Mouse (Mus musculus): Measurements from ENCODE around the gene Iqcf5. TPM values are rescaled to one million over a fixed set of nuclear protein-coding genes. Genes with fewer than 3 reads are reported as not detected.

Gene Iqcf5
- total RNA-seq, 2 experiments from 2014 or later: not detected

Other genes starting within 250 kb of the Iqcf5 start
- gene Poc1a, start 233.5 kb upstream of the Iqcf5 start, total RNA-seq (2021): 10 to 100 TPM; 12.5 to 15.4 TPM
- 10 to 100 TPM; 93.0 to 94.6 TPM for gene Dusp7, start 145.9 kb upstream of the Iqcf5 start, total RNA-seq (2021)
- gene Rpl29, start 85.1 kb upstream of the Iqcf5 start, total RNA-seq (2021): 100 to 1,000 TPM; 274 to 289 TPM
- 10 to 100 TPM; 14.3 to 16.8 TPM for gene Acy1, start 76.3 kb upstream of the Iqcf5 start, total RNA-seq (2021)
- gene Abhd14b, start 67.1 kb upstream of the Iqcf5 start, total RNA-seq (2021): 10 to 100 TPM; 11.6 to 12.2 TPM
- 10 to 100 TPM; 32.1 to 34.9 TPM for gene Abhd14a, start 66.9 kb upstream of the Iqcf5 start, total RNA-seq (2021)
- gene Pcbp4, start 61.3 kb upstream of the Iqcf5 start, total RNA-seq (2021): 100 to 1,000 TPM; 186 to 198 TPM
- 10 to 100 TPM; 12.4 to 12.7 TPM for gene Gpr62, start 48.6 kb upstream of the Iqcf5 start, total RNA-seq (2021)
- 10 to 100 TPM; 28.5 to 29.2 TPM for gene Rrp9, start 38.6 kb upstream of the Iqcf5 start, total RNA-seq (2021)
- gene Parp3, start 37.6 kb upstream of the Iqcf5 start, total RNA-seq (2021): 1 to 10 TPM; 3.8 to 5.0 TPM
- not detected for gene Iqcf1, start 14.6 kb upstream of the Iqcf5 start, total RNA-seq (2021)
- not detected for gene Iqcf3, start 47.1 kb downstream of the Iqcf5 start, total RNA-seq (2021)
- gene Iqcf4, start 56.4 kb downstream of the Iqcf5 start, total RNA-seq (2021): not detected
- not detected for gene Iqcf6, start 112.0 kb downstream of the Iqcf5 start, total RNA-seq (2021)
- 10 to 100 TPM; 66.1 to 71.2 TPM for gene Grm2, start 141.5 kb downstream of the Iqcf5 start, total RNA-seq (2021)
- 10 to 100 TPM; 91.9 to 97.1 TPM for gene Tex264, start 171.4 kb downstream of the Iqcf5 start, total RNA-seq (2021)

Measured in layer of hippocampus, adult 18-20 months (tissue).